Mouse (Mus musculus) mesoderm, embryonic 11.5 days (tissue): ENCODE measurements at regions not wholly inside any gene's neighbourhood (a gene's known extent, or its start where the extent isn't known, plus 50 kb on each side); places are given as distances from the start of the nearest gene placed in this dataset.

Experiments used
- DNase-seq: peaks from one replicate; pipeline ENCODE4 v3.0.0-alpha.2; 2012; ENCODE audit warnings: low read depth, low spot score

DNA sequence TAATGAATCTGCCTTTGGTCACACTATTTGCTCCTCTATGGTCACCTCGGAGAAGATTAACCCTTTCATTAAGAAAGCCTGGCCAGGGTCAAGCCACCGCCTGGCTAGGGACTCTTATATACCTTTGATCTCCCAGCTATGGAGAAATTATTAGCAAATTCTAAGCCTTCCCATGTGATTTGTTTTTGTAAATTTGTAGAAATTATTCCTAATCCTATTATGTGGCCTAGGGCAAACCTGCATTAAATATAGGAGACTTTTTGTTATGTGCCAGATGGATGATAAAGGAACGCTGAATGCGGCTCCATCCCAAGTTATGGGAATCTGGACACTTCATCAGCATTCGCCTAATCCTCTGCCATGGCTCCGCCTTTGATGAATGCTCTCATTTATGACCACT, 70.4 kb upstream of the Tmco5 start:
- DNase-seq: no peak

DNA sequence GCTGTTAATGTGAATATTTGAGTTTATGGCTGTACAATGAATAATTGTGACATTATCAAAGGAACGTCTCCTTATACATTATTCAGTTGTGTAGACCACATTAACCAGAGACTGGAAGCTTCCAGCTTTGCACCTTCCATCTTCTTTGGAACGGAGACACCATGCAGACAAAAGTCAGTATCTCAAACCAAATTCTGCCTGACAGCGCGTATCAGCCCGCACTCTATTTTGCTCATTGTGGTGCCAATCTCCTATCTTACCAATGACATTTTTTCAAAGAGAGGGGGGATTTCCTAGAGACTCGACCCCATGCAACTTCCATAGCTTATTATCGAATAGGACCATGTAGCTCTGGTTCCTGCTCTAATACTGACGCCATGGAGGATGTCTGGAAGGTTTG, 69.9 kb upstream of the Tmco5 start:
- no peak for DNase-seq

DNA sequence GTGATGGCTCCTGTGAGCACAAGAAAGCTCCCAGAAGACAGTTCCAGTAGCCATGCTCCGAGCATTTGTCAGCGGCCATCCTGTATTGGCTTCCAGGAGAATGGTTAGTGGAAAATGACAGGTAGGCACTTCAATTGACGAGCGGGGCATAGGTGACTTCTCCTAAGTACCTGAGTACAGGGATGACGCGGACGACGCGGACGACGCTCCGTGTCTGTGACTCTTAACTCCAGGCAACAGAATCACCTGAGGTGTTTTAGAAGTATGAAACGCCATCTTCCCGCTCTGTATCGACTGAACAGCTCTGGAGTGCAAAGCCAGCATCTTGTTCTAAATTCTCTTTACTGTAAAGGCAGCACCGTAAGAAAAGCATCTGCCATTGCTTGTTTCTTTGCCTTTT, 68.4 kb upstream of the Tmco5 start:
- no peak for DNase-seq

DNA sequence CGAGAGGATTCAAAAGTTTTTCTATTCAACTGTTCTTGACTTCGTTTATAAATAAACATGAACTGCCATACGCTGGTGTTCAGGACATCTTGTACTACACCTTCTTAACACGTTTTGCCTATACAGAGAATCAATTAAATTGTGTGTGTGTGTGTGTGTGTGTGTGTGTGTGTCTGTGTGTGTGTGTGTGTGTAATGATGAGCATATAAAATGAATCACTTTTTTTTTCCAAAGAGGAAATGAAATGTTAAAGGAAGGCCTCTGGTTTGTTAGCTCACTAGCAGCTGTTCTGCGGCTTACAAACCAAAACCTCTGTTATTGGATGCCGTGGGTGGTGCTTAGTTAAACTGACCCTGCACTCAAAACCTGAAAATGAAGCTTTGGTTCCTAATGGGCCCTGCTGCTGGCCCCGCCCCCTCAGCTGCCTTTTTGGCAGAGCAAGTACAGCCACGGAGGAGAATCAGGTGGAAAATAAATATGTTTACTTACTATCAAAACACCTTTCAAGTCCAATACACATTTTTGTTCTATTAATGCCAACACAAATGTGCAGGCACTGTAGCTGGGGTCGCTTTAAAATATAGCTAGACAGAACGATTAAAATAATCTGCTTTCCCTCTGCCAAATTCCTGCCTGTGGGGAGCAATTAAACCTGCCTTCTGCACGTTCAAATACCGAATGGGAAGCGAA, 65.5 kb upstream of the Tmco5 start:
- DNase-seq: no peak

DNA sequence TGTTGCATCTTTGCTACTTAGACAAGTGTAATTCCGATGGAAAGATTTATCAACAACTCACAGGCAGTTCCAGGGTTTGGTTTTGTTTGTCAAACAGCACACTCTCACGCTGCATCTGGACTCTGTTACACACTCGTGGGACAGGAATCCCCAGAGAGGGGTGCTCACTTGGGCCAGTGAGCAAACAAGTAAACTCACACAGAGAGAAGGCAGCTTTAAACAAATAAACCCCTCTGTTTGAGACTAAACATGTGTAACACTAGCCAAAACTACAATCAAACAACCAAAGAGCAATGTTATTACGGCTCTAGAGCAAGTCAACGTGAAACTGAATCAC, 65.0 kb upstream of the Tmco5 start:
- no peak for DNase-seq

DNA sequence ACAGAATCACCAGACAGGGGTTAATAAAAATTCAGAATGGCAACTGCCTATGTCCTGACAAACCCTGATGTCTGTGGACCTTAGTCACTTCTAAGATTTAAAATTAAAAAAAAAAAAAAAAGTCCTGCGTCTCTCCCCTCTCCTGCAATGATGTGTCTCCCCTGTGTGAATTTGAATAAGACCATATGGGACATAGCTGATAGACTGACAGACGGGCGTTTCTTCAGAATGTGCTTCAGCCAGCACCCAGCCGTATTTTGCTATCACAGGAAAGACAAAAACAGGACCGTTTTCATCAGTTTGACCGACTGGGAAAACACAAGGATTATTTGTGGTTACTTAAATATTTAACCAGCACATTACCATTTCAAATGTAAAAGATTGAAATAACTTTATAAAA, 61.4 kb upstream of the Tmco5 start:
- no peak for DNase-seq

DNA sequence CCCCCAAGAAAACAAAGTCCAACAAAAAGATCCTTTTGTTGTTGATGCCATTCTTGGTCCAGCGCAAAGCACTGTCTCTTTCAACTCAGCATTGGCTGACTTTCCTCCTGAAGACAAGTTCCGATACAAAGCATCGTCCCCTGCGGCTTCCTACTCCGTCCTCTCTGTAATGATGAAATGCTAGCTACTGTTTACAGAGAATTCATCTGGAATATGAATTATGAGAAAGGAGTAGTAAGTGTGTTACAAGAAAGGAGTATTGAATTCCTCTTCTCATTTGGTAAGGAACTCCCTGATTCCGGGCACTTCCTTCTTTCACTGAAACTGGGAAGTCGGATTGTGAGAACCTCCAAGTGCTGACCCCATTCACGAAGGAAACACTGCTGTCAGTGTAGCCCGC, 60.9 kb upstream of the Tmco5 start:
- no peak for DNase-seq

DNA sequence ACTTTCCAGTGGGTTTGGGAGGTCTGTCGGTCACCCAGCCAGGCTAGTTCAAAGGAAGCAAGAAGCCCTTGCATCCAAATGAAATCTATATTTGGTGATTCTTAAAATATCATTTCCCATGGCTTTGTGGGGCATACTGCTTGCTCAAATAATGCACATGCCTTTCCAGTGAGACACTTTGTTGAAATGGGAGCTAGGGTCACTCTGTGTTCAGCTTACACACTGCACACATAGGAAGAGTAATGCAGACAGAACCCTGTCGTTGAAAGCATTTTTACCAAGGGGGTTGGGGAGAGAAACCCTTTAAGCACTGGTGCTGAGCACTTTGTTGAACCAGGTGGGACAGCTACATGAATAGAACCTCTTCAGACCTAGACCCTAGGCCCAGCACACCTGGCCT, 59.9 kb upstream of the Tmco5 start:
- DNase-seq: no peak

DNA sequence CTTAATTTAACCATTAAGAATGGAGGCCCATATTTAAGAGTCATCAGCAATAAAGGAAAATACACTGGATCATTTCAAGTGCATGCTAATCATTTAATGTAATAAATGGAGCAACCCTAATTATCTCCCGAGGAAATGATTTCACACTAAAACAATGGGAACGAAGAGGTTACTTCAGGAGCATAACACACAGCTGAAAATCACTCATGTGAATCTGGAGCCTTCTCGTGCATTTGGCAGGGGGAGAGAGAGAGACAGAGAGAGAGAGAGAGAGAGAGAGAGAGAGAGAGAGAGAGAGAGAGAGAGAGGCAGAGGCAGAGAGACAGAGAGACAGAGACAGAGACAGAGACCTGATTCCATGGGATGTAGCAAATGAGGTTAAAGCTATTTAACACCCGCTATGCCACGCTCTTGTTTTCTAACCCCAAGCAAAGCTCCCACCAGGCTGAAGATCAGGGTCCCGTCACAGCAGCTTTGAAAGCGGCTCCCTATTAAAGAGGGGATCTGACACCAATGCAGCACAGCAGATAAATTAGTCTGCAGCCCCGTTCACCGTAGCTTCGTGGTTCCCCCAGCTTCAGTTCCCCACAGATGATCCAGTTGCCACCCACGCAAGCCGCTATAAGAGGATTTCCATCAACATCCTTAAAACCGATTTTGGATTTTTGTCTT, 59.3 kb upstream of the Tmco5 start:
- DNase-seq: no peak

DNA sequence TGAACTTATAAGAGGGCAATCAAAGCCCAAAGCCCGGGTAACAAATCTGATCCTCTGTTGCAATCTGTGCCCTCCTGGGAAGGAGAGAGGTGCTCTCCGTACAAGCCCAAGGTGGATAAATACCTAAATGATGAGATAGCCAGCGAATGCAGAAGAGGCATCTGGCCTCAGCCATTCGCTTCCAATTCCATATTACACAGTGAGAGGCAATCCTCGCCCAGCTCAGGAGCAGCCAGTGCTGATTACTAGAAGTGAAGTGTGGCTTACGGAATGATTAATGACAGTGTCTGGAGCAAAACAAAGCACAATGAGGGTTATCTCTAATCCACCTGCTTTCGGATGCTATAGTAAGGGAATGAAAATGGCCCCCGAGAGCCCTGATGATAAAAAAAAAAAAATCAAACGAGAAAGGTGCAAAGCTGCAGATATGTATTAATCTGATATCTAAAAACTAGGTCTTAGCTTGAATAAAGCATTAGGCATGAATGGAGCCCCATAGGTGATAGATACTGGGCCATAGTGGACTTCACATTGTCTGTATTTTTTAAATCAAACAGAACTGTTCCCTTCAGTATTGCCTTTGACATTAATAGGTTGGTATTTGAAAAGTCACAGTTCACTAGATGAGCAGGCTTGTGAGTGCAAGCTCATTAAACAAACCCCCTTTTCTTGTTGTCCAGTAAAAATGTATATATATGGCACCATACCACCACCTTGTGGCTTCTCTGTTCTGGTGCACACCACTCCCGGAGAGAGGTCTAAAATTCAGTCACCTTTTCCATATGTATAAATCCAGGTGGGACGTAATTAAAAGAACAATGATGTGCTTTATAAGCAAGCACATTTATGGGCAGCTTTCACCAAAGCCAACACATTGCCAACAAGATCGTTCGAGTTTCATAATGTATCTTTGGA, 57.4 kb upstream of the Tmco5 start:
- peak; percentile 54 for DNase-seq
